Mouse (Mus musculus) midbrain, embryonic 13.5 days (tissue): ENCODE results near the gene Btbd10. TPM values are rescaled to one million over a fixed set of nuclear protein-coding genes. Genes with fewer than 3 reads are reported as not detected.

Experiments
- ATAC-seq: fragments of 200-750 bp; cut with Nextera tagmentation; 2 replicates; pipeline ENCODE4 v1.8.0; 2017; ENCODE audit warnings: mild to moderate bottlenecking, moderate TSS enrichment, moderate library complexity
- H3K27ac ChIP-seq: fragments of 300-500 bp; sonication (generic); 2 replicates; pipeline ENCODE4 v1.5.1; 2015; ENCODE audit warnings: inconsistent platforms, mild to moderate bottlenecking, moderate library complexity
- H3K27me3 ChIP-seq: fragments of 300-500 bp; sonication (generic); 2 replicates; pipeline ENCODE4 v1.6.1; 2015; ENCODE audit warnings: mild to moderate bottlenecking, inconsistent platforms
- H3K36me3 ChIP-seq: fragments of 300-500 bp; sonication (generic); 2 replicates; pipeline ENCODE4 v1.6.1; 2015; ENCODE audit warnings: mild to moderate bottlenecking, inconsistent platforms
- H3K4me1 ChIP-seq: fragments of 300-500 bp; sonication (generic); replicated peaks from 2 replicates; pipeline ENCODE4 v1.6.1; 2015; ENCODE audit warnings: inconsistent platforms
- H3K4me2 ChIP-seq: fragments of 300-500 bp; sonication (generic); replicated peaks from 2 replicates; pipeline ENCODE4 v1.6.1; 2015; ENCODE audit warnings: moderate library complexity, mild to moderate bottlenecking, inconsistent platforms
- H3K4me3 ChIP-seq: fragments of 300-500 bp; sonication (generic); replicated peaks from 2 replicates; pipeline ENCODE4 v1.5.1; 2015; ENCODE audit warnings: mild to moderate bottlenecking, inconsistent platforms
- H3K9ac ChIP-seq: fragments of 300-500 bp; sonication (generic); replicated peaks from 2 replicates; pipeline ENCODE4 v1.6.1; 2015; ENCODE audit warnings: mild to moderate bottlenecking, inconsistent platforms
- H3K9me3 ChIP-seq: fragments of 300-500 bp; sonication (generic); 2 replicates; pipeline ENCODE4 v1.6.1; 2016; ENCODE audit warnings: mild to moderate bottlenecking, inconsistent platforms
- WGBS: fragments of 180-500 bp; shearing (Covaris S2); methylation state at CpG from one replicate; pipeline ENCODE4 v1.1.7; 2015; 5-methylcytosine and 5-hydroxymethylcytosine counted together
- polyA plus RNA-seq: library from polyadenylated mRNA; unstranded; fragments of >200 nt; fragmentation: Nextera tagmentation; extraction: Ambion mirVana; gene quantifications from 2 replicates; pipeline ENCODE4 v1.2.1, GENCODE M21; 2015

The Btbd10 gene
- polyA plus RNA-seq, 1 experiment from 2014 or later: 55.8 TPM

DNA sequence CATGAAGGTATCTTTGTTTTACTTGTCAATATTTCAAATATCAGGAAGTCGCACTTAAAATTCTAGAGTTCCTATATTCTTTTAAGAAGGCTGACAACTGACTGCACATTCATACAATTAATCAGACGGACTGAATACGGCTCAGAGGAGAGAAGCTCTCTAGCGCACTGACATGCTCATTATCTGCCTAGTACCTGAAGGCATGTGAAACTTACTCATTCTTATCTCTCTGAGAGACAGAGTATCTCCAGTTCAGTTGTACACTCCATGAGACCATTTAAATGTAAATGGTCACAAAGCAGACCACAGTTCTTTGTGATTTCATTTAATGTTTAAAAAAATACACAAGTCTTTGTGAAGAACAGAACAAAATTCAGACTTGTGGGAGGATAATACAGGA, 1.8 kb downstream of the Btbd10 start:
- 71% methylated on average over 4 of the region's 4 CpGs for WGBS
- Histone ChIP-seq H3K9ac (no peak overlapping the region), H3K4me1 (peaks cover 29% of the 10 kb centered on the region), H3K4me2 (no peak overlapping the region), H3K9me3 (no peaks in the 10 kb centered on the region), H3K36me3 (0 out of 2 replicates have a peak, but pooled peaks cover 3% of the 10 kb centered on the region), H3K27ac (no peak overlapping the region), H3K4me3 (no peak overlapping the region), H3K27me3 (no peaks in the 10 kb centered on the region; the same call in 1 of the 2 replicates)
- ATAC-seq: no peak

DNA sequence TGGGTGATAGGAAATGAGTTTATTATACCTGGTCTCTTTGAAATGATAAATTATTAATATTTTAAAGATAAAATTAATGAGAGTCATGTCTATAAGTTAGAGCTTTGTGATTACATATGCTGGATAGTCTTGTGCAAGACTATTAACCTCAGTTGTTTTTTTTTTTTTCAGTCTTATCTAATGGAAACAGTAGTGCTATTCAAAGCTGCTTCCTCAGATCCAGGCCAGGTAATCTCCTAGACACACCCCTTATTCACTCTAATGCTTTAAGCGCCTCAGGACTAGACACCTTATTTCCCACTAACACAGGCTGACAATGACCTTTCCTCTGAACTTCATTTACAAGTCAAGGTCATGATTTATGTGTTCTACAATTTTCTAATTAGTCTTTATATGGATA, 20.1 kb downstream of the Btbd10 start:
- WGBS: 85% methylated on average over 1 of the region's 1 CpGs
- ATAC-seq: no peak

DNA sequence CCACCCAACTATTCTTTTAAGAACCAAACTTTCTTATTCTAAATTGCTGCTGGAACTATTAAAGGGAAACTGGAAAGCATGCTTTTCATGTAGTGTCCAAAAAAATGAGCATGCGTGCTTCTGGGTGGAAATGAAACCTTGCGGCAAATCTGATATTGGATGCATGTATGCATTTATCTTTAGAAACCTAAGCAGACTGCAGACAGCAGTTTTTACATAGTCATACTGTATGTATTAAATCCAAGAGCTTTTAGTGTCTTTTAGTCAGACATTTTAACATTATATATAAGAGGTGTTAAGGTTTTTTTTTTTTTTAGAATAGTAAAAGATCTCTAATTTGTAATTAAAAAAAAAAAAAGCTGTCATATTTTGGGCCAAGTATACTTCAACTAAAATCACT, 21.5 kb downstream of the Btbd10 start:
- no peaks in the 10 kb centered on the region for H3K9me3 ChIP-seq
- H3K9ac ChIP-seq: no peak overlapping the region
- no peak overlapping the region for H3K27ac ChIP-seq
- no peak for ATAC-seq
- no peak overlapping the region for H3K4me2 ChIP-seq
- H3K36me3 ChIP-seq: no peaks in the 10 kb centered on the region
- 91% methylated on average over 2 of the region's 2 CpGs for WGBS
- 0 out of 2 replicates have a peak, but pooled peaks cover 5% of the 10 kb centered on the region for H3K4me1 ChIP-seq
- no peaks in the 10 kb centered on the region for H3K27me3 ChIP-seq
- H3K4me3 ChIP-seq: no peak overlapping the region

More for the DNA sequence above, 20.1 kb downstream of the Btbd10 start:
- H3K27me3 ChIP-seq: no peaks in the 10 kb centered on the region
- 0 out of 2 replicates have a peak, but pooled peaks cover 5% of the 10 kb centered on the region for H3K4me1 ChIP-seq
- H3K9me3 ChIP-seq: no peaks in the 10 kb centered on the region
- no peak overlapping the region for H3K27ac ChIP-seq
- H3K4me2 ChIP-seq: no peak overlapping the region
- no peaks in the 10 kb centered on the region for H3K36me3 ChIP-seq
- no peak overlapping the region for H3K4me3 ChIP-seq
- H3K9ac ChIP-seq: no peak overlapping the region

DNA sequence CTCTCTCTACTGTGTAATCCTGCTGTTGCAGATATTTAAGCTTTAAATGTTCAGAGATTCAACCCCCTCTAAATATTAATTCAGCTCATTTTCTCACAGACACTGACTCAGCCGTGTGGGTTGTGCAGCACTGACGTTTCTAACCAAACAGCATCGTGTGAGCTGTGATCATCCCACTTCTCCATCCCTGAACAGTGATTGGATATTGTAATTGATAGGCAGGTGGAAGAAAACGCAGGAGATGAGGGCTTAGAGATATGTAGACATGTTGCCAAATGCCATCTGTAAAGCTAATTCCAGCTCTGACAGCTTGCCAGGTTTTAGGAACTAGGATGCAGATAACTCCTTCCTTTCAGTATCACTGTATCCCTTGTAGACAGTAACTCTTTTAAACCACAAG, 21.9 kb downstream of the Btbd10 start:
- WGBS: 35% methylated on average over 4 of the region's 4 CpGs
- Histone ChIP-seq H3K4me2 (peak overlapping the region; percentile 14; the same call in 1 of the 2 replicates), H3K4me3 (no peak overlapping the region)

DNA sequence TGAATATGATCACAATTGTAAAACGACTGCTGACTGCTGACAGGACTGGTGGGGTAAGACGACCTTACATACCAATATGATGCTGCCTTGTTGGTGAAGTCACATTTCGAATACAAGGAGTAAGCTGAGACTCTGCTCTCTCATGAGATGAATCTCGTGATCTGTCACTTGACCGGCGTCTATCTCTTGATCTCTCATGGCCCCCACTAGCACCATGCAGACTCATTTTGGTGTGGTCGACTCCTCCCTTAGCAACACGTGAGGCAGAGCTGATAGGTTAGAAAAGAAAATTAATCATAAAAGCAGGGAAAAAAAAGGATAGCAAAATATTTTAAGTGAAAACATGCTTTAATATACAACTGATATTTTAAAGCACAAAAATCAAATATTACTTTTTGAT, 33.9 kb downstream of the Btbd10 start:
- Histone ChIP-seq H3K36me3 (no peaks in the 10 kb centered on the region), H3K4me3 (no peak overlapping the region), H3K4me2 (no peak overlapping the region), H3K9me3 (no peaks in the 10 kb centered on the region), H3K27ac (no peak overlapping the region), H3K9ac (no peak overlapping the region), H3K4me1 (no peaks in the 10 kb centered on the region), H3K27me3 (no peaks in the 10 kb centered on the region)
- no peak for ATAC-seq
- 86% methylated on average over 8 of the region's 8 CpGs for WGBS

More for the DNA sequence above, 21.9 kb downstream of the Btbd10 start:
- 0 out of 2 replicates have a peak overlapping the region, but pooled peaks have one; percentile 17 for H3K27ac ChIP-seq
- peak; percentile 73; the same call in 1 of the 2 replicates for ATAC-seq
- no peaks in the 10 kb centered on the region for H3K27me3 ChIP-seq
- H3K4me1 ChIP-seq: 0 out of 2 replicates have a peak, but pooled peaks cover 5% of the 10 kb centered on the region
- H3K36me3 ChIP-seq: no peaks in the 10 kb centered on the region
- H3K9me3 ChIP-seq: no peaks in the 10 kb centered on the region
- H3K9ac ChIP-seq: no peak overlapping the region

DNA sequence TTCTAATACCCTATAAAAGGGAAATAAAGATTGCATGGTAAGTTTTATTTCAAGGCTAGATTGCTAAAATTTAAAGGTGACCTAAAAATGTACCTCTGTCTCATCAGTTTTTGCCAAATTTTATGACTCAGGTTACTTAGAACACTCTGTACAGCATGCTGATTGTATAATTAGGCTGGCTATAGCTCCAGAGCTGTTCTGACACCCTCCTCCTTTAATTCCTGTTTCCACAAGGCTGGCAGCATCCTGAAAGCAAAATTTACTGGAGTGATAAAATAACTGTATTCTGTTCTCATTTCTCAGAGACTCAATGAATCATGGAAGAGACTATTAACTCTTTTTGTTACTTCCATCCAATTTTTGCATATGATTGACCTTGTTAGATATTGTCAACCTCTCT, 35.2 kb downstream of the Btbd10 start:
- no peaks in the 10 kb centered on the region for H3K36me3 ChIP-seq
- no peak overlapping the region for H3K4me3 ChIP-seq
- H3K4me1 ChIP-seq: no peaks in the 10 kb centered on the region
- H3K4me2 ChIP-seq: no peak overlapping the region
- no peaks in the 10 kb centered on the region for H3K27me3 ChIP-seq
- H3K9ac ChIP-seq: no peak overlapping the region
- no peaks in the 10 kb centered on the region for H3K9me3 ChIP-seq
- ATAC-seq: no peak
- H3K27ac ChIP-seq: no peak overlapping the region

DNA sequence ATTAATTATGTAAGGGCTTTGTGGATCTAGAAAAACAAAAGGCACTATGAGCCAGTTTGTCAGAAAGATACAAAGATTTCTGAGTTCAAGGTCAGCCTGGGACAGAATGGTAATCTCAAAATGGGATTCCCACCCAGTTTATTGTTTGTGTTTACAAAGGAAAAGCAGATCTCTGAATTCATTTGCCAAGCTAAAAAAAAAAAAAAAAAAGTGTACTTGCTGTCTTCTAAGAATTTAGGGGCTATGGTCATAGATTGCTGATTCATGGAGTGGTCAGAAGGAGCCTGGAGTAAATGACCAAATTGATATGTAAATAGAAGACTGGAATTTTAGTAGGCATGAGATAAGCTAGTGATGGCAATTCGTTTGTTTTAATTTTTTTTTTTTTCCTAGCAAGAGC, 49.1 kb downstream of the Btbd10 start:
- Histone ChIP-seq H3K9me3 (no peaks in the 10 kb centered on the region), H3K27ac (no peak overlapping the region), H3K4me1 (no peaks in the 10 kb centered on the region), H3K4me3 (no peak overlapping the region), H3K27me3 (no peaks in the 10 kb centered on the region), H3K36me3 (peaks cover 19% of the 10 kb centered on the region), H3K9ac (no peak overlapping the region), H3K4me2 (no peak overlapping the region)
- 83% methylated on average over 1 of the region's 1 CpGs for WGBS
- ATAC-seq: no peak

DNA sequence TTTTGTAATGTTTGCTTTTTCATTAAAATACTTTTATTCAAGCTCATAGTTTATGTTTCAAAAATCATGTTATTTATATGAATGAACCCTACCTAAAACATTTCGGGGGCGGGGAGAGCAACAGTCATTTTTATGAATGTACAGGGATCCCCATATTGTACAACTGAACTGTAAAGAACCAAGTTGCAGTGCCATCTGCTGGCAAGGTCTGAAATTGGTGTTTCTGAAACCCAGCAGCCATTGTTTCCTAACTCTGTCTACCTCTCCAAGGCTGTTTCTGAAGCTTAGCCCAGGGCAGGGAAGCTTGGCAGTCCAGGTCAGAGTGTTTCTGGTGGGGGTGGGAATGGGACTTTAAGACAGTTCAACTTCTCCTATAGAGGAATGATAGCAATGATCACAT, 57.4 kb downstream of the Btbd10 start:
- no peak overlapping the region for H3K27ac ChIP-seq
- no peak overlapping the region for H3K9ac ChIP-seq
- H3K4me2 ChIP-seq: no peak overlapping the region
- 22% methylated on average over 2 of the region's 2 CpGs for WGBS
- no peak overlapping the region for H3K4me3 ChIP-seq
- peak; percentile 34; the same call in 1 of the 2 replicates for ATAC-seq
- 0 out of 2 replicates have a peak, but pooled peaks cover 9% of the 10 kb centered on the region for H3K4me1 ChIP-seq
- H3K27me3 ChIP-seq: no peaks in the 10 kb centered on the region
- H3K36me3 ChIP-seq: peaks cover 13% of the 10 kb centered on the region
- no peaks in the 10 kb centered on the region for H3K9me3 ChIP-seq

DNA sequence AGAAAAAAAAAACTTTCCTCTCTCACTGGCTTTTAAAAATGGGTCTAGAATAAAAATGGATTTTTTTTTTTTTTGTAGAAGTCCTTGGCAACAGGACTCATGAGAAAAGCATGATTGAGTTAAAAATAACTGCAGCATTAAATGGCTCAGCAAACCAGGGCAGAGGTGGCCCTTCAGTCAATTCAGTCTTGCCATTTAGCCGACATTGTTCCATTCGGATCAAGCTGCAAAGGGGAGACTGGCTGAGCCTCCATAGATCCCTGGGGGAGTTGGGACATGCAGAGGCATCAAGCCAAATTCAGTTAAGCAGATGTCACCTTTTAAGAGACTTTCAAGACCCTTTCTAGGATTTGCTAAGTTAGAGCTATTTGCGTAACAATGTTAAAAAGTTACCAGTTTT, 59.1 kb downstream of the Btbd10 start:
- Histone ChIP-seq H3K27ac (no peak overlapping the region), H3K9me3 (no peaks in the 10 kb centered on the region), H3K4me1 (0 out of 2 replicates have a peak, but pooled peaks cover 9% of the 10 kb centered on the region), H3K27me3 (no peaks in the 10 kb centered on the region), H3K4me3 (no peak overlapping the region), H3K36me3 (peaks cover 12% of the 10 kb centered on the region; the same call in 1 of the 2 replicates), H3K4me2 (no peak overlapping the region), H3K9ac (no peak overlapping the region)
- no peak for ATAC-seq
- 52% methylated on average over 3 of the region's 3 CpGs for WGBS

DNA sequence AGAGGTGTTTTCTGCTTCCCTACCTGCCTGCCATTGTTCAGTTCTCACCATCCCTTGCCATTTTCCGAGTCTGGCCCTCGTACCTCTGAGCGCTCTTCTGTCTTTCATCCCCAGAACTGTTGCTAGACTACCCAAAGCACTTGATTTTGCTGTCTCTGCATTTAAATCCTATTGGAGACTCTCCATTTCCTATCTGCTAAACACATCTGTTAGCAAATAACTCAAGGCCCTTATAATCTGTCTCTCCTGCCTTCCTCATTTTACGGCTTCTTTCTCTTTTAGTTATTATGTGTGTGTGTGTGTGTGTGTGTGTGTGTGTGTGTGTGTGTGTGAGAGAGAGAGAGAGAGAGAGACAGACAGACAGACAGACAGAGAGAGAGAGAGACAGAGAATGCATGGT, 71.4 kb downstream of the Btbd10 start:
- H3K27ac ChIP-seq: no peak overlapping the region
- peaks cover 15% of the 10 kb centered on the region for H3K4me1 ChIP-seq
- whole genome bisulfite sequencing: 90% methylated on average over 4 of the region's 4 CpGs
- H3K4me2 ChIP-seq: no peak overlapping the region
- no peaks in the 10 kb centered on the region for H3K27me3 ChIP-seq
- H3K9ac ChIP-seq: no peak overlapping the region
- H3K4me3 ChIP-seq: no peak overlapping the region
- peaks cover 8% of the 10 kb centered on the region; the same call in 1 of the 2 replicates for H3K36me3 ChIP-seq
- H3K9me3 ChIP-seq: 0 out of 2 replicates have a peak, but pooled peaks cover 2% of the 10 kb centered on the region
- ATAC-seq: no peak

DNA sequence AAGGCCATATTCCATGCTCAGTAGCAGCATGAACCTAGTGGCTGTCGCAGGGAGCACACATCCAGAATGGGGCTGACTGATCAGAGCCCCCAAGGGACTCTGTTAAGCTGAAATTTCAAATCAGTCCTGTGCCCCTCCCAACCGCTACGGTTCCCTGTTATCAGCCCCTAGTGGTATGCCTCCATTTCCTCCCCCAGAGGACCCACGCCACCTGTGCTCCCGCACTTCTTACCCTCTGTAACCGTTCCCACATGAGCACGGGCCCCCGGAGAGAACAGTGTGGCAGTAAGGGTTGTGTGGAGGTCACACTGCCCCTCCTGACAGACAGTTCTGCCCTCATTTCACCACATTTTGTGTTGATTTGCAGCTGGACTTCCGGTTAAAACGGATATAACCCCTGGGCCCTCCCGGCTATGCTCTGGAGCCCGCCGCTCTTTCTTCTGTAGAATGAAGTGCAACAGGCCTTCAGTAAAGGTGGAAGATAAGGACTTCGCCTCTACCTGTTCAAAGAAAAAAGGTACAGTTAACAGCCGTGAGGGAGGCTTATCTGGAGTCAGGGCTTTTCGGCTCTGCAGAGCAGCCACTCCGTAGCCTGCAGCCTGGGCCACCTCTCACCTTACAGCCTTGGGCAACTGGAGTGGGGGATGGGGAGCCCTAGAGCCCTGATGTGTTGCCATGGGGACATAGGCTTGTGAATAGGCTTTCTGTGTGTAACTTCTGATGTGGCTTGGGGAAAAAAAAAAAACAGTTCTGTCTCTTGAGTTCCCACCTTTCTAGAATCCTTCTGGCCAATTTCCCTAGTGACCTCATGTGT, 73.9 kb downstream of the Btbd10 start:
- Histone ChIP-seq H3K27ac (0 out of 2 replicates have a peak overlapping the region, but pooled peaks have one; percentile 19), H3K36me3 (peaks cover 10% of the 10 kb centered on the region; the same call in 1 of the 2 replicates), H3K27me3 (no peaks in the 10 kb centered on the region), H3K4me3 (no peak overlapping the region), H3K4me2 (0 out of 2 replicates have a peak overlapping the region, but pooled peaks have one; percentile 7), H3K4me1 (peaks cover 15% of the 10 kb centered on the region), H3K9ac (0 out of 2 replicates have a peak overlapping the region, but pooled peaks have one; percentile 16), H3K9me3 (0 out of 2 replicates have a peak, but pooled peaks cover 2% of the 10 kb centered on the region)
- ATAC-seq: peak; percentile 17; the same call in 1 of the 2 replicates
- WGBS: 40% methylated on average over 17 of the region's 17 CpGs

DNA sequence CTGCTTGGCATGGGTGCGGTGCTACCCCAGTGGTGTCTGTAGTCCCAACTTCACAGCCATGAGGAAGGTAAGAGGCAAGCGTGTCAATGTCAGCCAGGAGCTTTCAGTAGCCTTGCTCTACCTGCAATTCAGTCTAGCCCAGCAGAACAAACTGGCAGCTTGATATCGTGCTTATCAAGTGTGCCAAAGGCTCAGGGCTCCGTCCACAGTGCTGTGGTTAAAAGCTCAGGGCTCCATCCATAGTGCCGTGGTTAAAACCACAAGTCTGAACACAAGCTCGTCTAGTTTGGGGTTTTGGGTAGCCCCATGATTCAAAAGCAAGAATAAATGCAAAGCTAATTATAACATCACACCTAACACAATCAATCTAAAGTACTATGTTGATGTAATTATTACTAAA, 74.6 kb downstream of the Btbd10 start:
- Histone ChIP-seq H3K4me2 (no peak overlapping the region), H3K9ac (no peak overlapping the region), H3K27me3 (no peaks in the 10 kb centered on the region), H3K27ac (no peak overlapping the region), H3K36me3 (peaks cover 10% of the 10 kb centered on the region; the same call in 1 of the 2 replicates), H3K4me1 (peaks cover 15% of the 10 kb centered on the region), H3K4me3 (no peak overlapping the region), H3K9me3 (0 out of 2 replicates have a peak, but pooled peaks cover 2% of the 10 kb centered on the region)
- WGBS: 91% methylated on average over 6 of the region's 6 CpGs
- no peak for ATAC-seq
